Mouse (Mus musculus) lung, embryonic 16.5 days (tissue): Measurements from ENCODE around the gene Sumo1. TPM values are rescaled to one million over a fixed set of nuclear protein-coding genes. Genes with fewer than 3 reads are reported as not detected.

ENCODE experiments used
- ATAC-seq: fragments of 200-750 bp; cut with Nextera tagmentation; 2 replicates; pipeline ENCODE4 v1.8.0; 2017; ENCODE audit warnings: low read depth, mild to moderate bottlenecking, moderate library complexity
- H3K27ac ChIP-seq: fragments of 300-500 bp; sonication (generic); 2 replicates; pipeline ENCODE4 v1.5.1; 2014; ENCODE audit warnings: mild to moderate bottlenecking, control low read depth, low read length
- H3K27me3 ChIP-seq: fragments of 300-500 bp; sonication (generic); 2 replicates; pipeline ENCODE4 v1.6.1; 2014; ENCODE audit warnings: low read depth, low read length, mixed read lengths; ENCODE audit not compliant: control insufficient read depth, insufficient read depth
- H3K36me3 ChIP-seq: fragments of 300-500 bp; sonication (generic); 2 replicates; pipeline ENCODE4 v1.6.1; 2014; ENCODE audit warnings: low read length; ENCODE audit not compliant: control insufficient read depth, insufficient read depth
- H3K4me1 ChIP-seq: fragments of 300-500 bp; sonication (generic); replicated peaks from 2 replicates; pipeline ENCODE4 v1.6.1; 2014; ENCODE audit warnings: low read length, mixed read lengths; ENCODE audit not compliant: control insufficient read depth, insufficient read depth
- H3K4me2 ChIP-seq: fragments of 300-500 bp; sonication (generic); 2 replicates; pipeline ENCODE4 v1.6.1; 2014; ENCODE audit warnings: low read depth, low read length, control low read depth
- H3K4me3 ChIP-seq: fragments of 300-500 bp; sonication (generic); 2 replicates; pipeline ENCODE4 v1.5.1; 2014; ENCODE audit warnings: mild to moderate bottlenecking, low read length, control low read depth
- H3K9ac ChIP-seq: fragments of 300-500 bp; sonication (generic); 2 replicates; pipeline ENCODE4 v1.6.1; 2014; ENCODE audit warnings: low read length, control low read depth
- H3K9me3 ChIP-seq: fragments of 300-500 bp; sonication (generic); 2 replicates; pipeline ENCODE4 v1.6.1; 2016; ENCODE audit warnings: low read length; ENCODE audit not compliant: control insufficient read depth
- WGBS: fragments of 180-500 bp; shearing (Covaris S2); extraction: QIAGEN DNeasy Blood & Tissue Kit; methylation state at CpG from one replicate; pipeline ENCODE4 v1.1.7; 2014; 5-methylcytosine and 5-hydroxymethylcytosine counted together
- polyA plus RNA-seq: library from polyadenylated mRNA; unstranded; fragments of >200 nt; fragmentation: Nextera tagmentation; extraction: Ambion mirVana; gene quantifications from 2 replicates; pipeline ENCODE4 v1.2.1, GENCODE M21; 2015

The Sumo1 gene
- 366 and 371 TPM in 2 replicates for polyA plus RNA-seq

DNA sequence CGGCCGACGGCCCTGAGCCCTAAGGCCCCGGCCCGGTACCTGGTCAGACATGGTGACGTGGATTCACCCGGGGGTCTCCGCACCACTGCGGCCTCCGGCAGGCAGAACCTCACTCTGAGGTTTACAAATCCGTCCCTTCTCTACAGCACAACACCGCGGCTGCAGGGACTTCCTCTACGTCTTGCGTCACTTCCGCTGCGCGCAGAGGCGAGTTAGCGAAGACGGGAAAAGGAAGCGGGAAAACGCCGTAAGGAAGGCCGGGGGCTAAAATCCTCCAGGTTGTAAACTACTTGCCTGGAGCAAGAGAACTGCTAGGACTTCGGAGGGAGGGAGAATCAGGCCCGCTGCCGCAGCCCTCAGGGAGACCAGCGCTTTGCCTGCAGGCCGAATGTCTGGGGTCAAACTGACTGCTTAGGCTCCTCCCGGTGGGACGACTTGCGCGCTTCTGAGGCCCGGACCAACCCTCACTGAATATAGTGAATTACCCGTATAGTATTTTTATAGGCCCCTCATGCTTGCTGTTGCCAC is at the start of gene Sumo1:
Gene Sumo1, minus strand, starts transcription at position 194 of the 528 bp plus-strand sequence.
- Histone ChIP-seq H3K4me1 (peaks cover 14% of the 10 kb centered on the region), H3K4me3 (peak within 1 kb of the TSS; percentile 98), H3K9ac (peak within 1 kb of the TSS; percentile 82), H3K27me3 (no peaks in the 10 kb centered on the region), H3K27ac (peak within 1 kb of the TSS; percentile 93), H3K9me3 (no peaks in the 10 kb centered on the region), H3K4me2 (peak within 1 kb of the TSS; percentile 77), H3K36me3 (no peaks in the 10 kb centered on the region)
- ATAC-seq: peak; percentile 97
- WGBS: 0% methylated on average over 34 of the region's 36 CpGs

DNA sequence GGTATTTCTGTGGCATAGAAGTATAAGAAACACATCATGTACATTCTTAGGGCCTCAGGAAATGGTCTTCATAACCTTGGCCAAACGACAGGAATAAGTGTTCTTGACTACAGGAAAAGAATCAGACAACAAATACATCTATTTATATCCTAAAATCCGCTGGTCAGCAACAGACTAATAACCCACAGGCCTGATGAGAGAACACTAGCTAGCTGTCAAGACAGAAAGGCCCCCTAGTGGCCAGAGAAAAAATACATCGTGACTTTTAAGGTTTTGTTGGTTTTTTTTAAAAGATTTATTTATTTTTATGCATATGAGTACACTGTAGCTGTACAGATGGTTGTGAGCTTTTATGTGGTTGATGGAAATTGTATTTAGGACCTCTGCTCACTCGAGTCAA is 49.3 kb upstream of the Sumo1 start:
- Histone ChIP-seq H3K9ac (no peak overlapping the region), H3K36me3 (peaks cover 8% of the 10 kb centered on the region), H3K27ac (no peak overlapping the region), H3K9me3 (no peaks in the 10 kb centered on the region), H3K27me3 (no peaks in the 10 kb centered on the region), H3K4me2 (no peak overlapping the region), H3K4me1 (no peaks in the 10 kb centered on the region), H3K4me3 (no peak overlapping the region)
- 30% methylated on average over 4 of the region's 4 CpGs for WGBS
- peak; percentile 61; the same call in 1 of the 2 replicates for ATAC-seq

- Histone ChIP-seq H3K4me1 (no peaks in the 10 kb centered on the region), H3K9ac (no peak overlapping the region), H3K4me2 (no peak overlapping the region), H3K27me3 (no peaks in the 10 kb centered on the region), H3K9me3 (no peaks in the 10 kb centered on the region), H3K4me3 (no peak overlapping the region), H3K36me3 (peaks cover 49% of the 10 kb centered on the region), H3K27ac (no peak overlapping the region)
- ATAC-seq: no peak
- 89% methylated on average over 1 of the region's 1 CpGs for WGBS
These were observed 31.1 kb upstream of the Sumo1 start for GRCm38 (mm10) chr1:59701766-59702165.

GRCm38 (mm10) chr1:59698207-59698606 is 27.6 kb upstream of the Sumo1 start:
- no peak overlapping the region for H3K4me2 ChIP-seq
- H3K4me3 ChIP-seq: no peak overlapping the region
- H3K4me1 ChIP-seq: no peaks in the 10 kb centered on the region
- no peak overlapping the region for H3K27ac ChIP-seq
- H3K36me3 ChIP-seq: peaks cover 43% of the 10 kb centered on the region
- 95% methylated on average over 3 of the region's 3 CpGs for WGBS
- H3K27me3 ChIP-seq: no peaks in the 10 kb centered on the region
- H3K9me3 ChIP-seq: no peaks in the 10 kb centered on the region
- H3K9ac ChIP-seq: no peak overlapping the region
- ATAC-seq: no peak

DNA sequence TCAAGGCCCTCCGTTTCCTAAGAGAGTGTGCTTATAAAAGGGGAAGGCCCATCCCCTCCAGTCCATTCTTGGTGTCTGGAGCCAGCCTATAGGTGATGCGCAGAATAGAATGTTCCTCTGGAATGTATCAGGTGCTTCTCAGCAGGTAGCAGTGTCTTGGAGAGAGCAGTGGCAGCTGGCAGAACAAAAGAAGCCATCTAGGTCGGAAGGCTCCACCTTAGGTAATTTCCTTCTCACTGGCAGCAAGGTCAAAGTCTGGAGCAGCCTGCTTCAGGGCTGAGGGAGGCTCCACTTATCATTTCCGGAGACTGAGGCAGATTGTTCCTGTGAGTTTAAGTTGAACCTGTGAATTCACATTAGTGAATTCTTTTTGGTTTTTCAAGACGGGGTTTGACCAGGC is 27.1 kb upstream of the Sumo1 start:
- ATAC-seq: no peak
- Histone ChIP-seq H3K4me2 (no peak overlapping the region), H3K27me3 (no peaks in the 10 kb centered on the region), H3K9me3 (no peaks in the 10 kb centered on the region), H3K4me3 (no peak overlapping the region), H3K9ac (no peak overlapping the region), H3K36me3 (peaks cover 46% of the 10 kb centered on the region), H3K27ac (no peak overlapping the region), H3K4me1 (no peaks in the 10 kb centered on the region)
- WGBS: 86% methylated on average over 5 of the region's 5 CpGs

DNA sequence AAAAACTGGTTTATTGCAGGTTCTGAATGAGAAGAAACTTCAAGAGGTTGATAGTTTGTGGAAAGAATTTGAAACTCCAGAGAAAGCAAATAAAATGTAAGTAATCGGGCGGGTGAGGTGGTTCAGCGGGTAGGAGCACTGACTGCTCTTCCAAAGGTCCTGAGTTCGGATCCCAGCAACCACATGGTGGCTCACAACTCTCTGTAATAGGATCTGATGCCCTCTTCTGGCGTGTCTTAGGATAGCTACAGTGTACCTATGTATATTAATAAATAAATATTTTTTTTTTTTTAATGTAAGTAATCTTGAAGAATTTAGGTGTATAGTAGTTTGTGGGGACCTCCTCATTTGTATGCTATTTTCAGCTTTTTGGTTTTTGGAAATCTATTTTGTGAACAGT is 19.8 kb upstream of the Sumo1 start:
- H3K9ac ChIP-seq: no peak overlapping the region
- no peak overlapping the region for H3K27ac ChIP-seq
- H3K4me3 ChIP-seq: no peak overlapping the region
- no peak for ATAC-seq
- WGBS: 89% methylated on average over 5 of the region's 5 CpGs
- no peaks in the 10 kb centered on the region for H3K27me3 ChIP-seq
- H3K4me1 ChIP-seq: peaks cover 14% of the 10 kb centered on the region
- H3K36me3 ChIP-seq: peaks cover 16% of the 10 kb centered on the region
- no peaks in the 10 kb centered on the region for H3K9me3 ChIP-seq
- H3K4me2 ChIP-seq: no peak overlapping the region

- Histone ChIP-seq H3K27ac (no peak overlapping the region), H3K27me3 (no peaks in the 10 kb centered on the region), H3K9ac (no peak overlapping the region), H3K4me1 (peaks cover 14% of the 10 kb centered on the region), H3K4me3 (peak overlapping the region; percentile 4; the same call in 1 of the 2 replicates), H3K36me3 (peaks cover 7% of the 10 kb centered on the region), H3K4me2 (peak overlapping the region; percentile 25), H3K9me3 (no peaks in the 10 kb centered on the region)
- WGBS: 40% methylated on average over 1 of the region's 1 CpGs
- ATAC-seq: no peak
These were observed 16.9 kb upstream of the Sumo1 start for GRCm38 (mm10) chr1:59687493-59687892.

DNA sequence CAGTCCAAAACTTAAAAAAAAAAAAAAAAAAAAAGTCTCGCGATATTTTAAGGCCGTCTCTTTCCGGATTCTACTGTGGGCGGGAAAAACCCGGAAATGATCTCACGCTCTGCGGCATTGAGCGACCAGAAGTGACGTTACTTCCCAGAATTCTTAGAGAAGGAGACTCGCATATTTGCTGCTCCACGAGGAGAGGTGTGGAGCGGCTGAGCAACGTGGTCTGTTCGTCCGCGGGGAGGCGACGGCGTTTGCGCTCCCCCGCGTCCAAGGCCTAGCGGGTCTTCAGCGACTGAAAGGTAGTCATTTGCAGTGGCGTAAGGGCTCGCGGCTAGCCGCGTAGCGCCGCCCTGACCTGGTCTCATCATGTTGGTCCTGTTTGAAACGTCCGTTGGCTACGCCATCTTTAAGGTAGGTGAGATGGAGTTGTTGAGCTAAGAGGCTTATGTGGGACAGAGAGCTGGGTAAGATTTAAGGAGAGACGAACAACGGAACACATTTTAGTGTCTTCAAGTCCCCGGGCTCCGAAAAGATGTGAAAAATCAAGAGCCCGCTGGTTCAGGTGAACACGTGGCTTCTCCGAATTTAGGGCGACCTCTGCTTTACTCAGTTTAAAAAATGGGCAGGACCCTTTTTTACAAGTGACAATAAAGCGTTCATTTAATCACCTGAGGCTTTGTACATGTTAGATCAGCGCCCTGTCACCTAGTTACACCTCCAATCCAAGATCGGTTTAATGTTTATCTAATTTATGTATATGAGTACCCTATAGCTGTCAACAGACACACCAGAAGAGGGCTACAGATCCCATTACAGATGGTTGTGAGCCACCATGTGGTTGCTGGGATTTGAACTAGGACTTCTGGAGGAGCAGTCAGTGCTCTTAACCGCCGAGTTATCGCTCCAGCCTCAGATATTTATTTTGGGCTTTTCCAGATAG is 14.5 kb upstream of the Sumo1 start, which contains the start of gene Nop58:
Gene Nop58, plus strand, starts transcription at position 153 of the 937 bp plus-strand sequence.
- H3K27me3 ChIP-seq: no peaks in the 10 kb centered on the region; the same call in 1 of the 2 replicates
- H3K9me3 ChIP-seq: no peaks in the 10 kb centered on the region
- peak within 1 kb of the TSS; percentile 85 for H3K27ac ChIP-seq
- peak within 1 kb of the TSS; percentile 83 for H3K4me2 ChIP-seq
- ATAC-seq: peak; percentile 98
- H3K4me1 ChIP-seq: peaks cover 14% of the 10 kb centered on the region
- under 1% methylated on average over 49 of the region's 49 CpGs for WGBS
- no peaks in the 10 kb centered on the region for H3K36me3 ChIP-seq
- peak within 1 kb of the TSS; percentile 78 for H3K9ac ChIP-seq
- peak within 1 kb of the TSS; percentile 78 for H3K4me3 ChIP-seq
